Mouse (Mus musculus) thymus, adult 2 months (tissue): Measurements from ENCODE around the gene Syndig1. TPM values are rescaled to one million over a fixed set of nuclear protein-coding genes. Genes with fewer than 3 reads are reported as not detected.

Experiments used
- DNase-seq: peaks from one replicate; pipeline ENCODE4 v3.0.0; 2021
- H3K27ac ChIP-seq: fragments of 200-500 bp; 2 replicates; pipeline ENCODE4 v1.5.1; 2012; ENCODE audit warnings: low read length, control low read depth; ENCODE audit not compliant: control insufficient read depth, insufficient read depth
- H3K27me3 ChIP-seq: fragments of 200-500 bp; 2 replicates; pipeline ENCODE4 v1.6.1; 2012; ENCODE audit warnings: mild to moderate bottlenecking, low read length, moderate library complexity, mixed read lengths; ENCODE audit not compliant: control insufficient read depth, insufficient read depth
- H3K36me3 ChIP-seq: fragments of 200-500 bp; 2 replicates; pipeline ENCODE4 v1.6.1; 2012; ENCODE audit warnings: mild to moderate bottlenecking, low read length, moderate library complexity; ENCODE audit not compliant: control insufficient read depth, insufficient read depth
- H3K4me1 ChIP-seq: fragments of 200-500 bp; replicated peaks from 2 replicates; pipeline ENCODE4 v1.6.1; 2012; ENCODE audit warnings: low read length; ENCODE audit not compliant: control insufficient read depth, insufficient read depth
- H3K4me3 ChIP-seq: fragments of 200-500 bp; 2 replicates; pipeline ENCODE4 v1.5.1; 2012; ENCODE audit warnings: mild to moderate bottlenecking, low read length, control low read depth, moderate library complexity; ENCODE audit not compliant: control insufficient read depth, insufficient read depth
- CTCF ChIP-seq: fragments of 200-500 bp; IDR thresholded peaks from 2 replicates; pipeline ENCODE4 v1.5.1; 2012; ENCODE audit warnings: mild to moderate bottlenecking, control low read depth, low read length, moderate library complexity, borderline replicate concordance; ENCODE audit not compliant: control insufficient read depth, poor library complexity, insufficient read depth; ENCODE audit errors: extremely low read depth
- POLR2A ChIP-seq: fragments of 200-500 bp; IDR thresholded peaks from 2 replicates; pipeline ENCODE4 v1.6.1; 2012; ENCODE audit warnings: mild to moderate bottlenecking, low read length, control low read depth, moderate library complexity; ENCODE audit not compliant: control insufficient read depth, poor library complexity, insufficient read depth; ENCODE audit errors: extremely low read depth
- WGBS: fragments of 180-500 bp; shearing (Covaris S2); methylation state at CpG from one replicate; pipeline ENCODE4 v1.1.7; 2018; 5-methylcytosine and 5-hydroxymethylcytosine counted together
- polyA plus RNA-seq: library from polyadenylated mRNA; depleted of rRNA; stranded (reverse); fragments of >200 nt; gene quantifications from 2 replicates; pipeline ENCODE4 v1.2.3, GENCODE M21; 2012

Gene Syndig1
- polyA plus RNA-seq, 1 experiment: 0.32 TPM

DNA sequence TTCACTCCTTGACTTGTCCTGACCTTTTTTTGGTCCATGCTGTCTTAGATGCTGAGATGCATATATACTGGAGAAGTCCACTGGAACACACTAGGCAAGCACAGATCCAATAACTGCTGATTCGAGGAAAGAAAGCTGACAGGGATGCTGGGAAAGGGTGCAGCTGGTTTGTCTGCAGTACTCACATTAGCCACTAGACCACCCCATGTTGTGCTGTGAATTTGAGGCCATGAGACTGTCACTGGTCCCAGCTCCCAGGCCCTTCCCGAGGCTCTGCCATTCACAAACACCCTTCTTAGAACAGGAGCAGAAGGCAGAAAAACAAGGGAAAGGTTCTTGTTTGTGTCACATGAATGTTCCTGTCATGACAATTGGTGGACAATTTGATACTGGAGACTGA, 8.8 kb upstream of the Syndig1 start:
- WGBS: 41% methylated on average over 2 of the region's 2 CpGs
- TF ChIP-seq CTCF (no peak), POLR2A (no peak)

GRCm38 (mm10) chr2:149829955-149830535, 1.0 kb downstream of the Syndig1 start:
- TF ChIP-seq POLR2A: no peak
- TF ChIP-seq CTCF: no peak
- 5% methylated on average over 26 of the region's 26 CpGs for WGBS
- no peaks in the 10 kb centered on the region for H3K4me1 ChIP-seq
- H3K36me3 ChIP-seq: no peaks in the 10 kb centered on the region
- no peak for DNase-seq
- H3K27ac ChIP-seq: no peak overlapping the region
- no peak overlapping the region for H3K4me3 ChIP-seq
- H3K27me3 ChIP-seq: peaks cover 2% of the 10 kb centered on the region; the same call in 1 of the 2 replicates

More for the DNA sequence above, 8.8 kb upstream of the Syndig1 start:
- Histone ChIP-seq H3K27ac (no peak overlapping the region), H3K27me3 (no peaks in the 10 kb centered on the region), H3K36me3 (no peaks in the 10 kb centered on the region), H3K4me3 (no peak overlapping the region), H3K4me1 (no peaks in the 10 kb centered on the region)
- DNase-seq: no peak

DNA sequence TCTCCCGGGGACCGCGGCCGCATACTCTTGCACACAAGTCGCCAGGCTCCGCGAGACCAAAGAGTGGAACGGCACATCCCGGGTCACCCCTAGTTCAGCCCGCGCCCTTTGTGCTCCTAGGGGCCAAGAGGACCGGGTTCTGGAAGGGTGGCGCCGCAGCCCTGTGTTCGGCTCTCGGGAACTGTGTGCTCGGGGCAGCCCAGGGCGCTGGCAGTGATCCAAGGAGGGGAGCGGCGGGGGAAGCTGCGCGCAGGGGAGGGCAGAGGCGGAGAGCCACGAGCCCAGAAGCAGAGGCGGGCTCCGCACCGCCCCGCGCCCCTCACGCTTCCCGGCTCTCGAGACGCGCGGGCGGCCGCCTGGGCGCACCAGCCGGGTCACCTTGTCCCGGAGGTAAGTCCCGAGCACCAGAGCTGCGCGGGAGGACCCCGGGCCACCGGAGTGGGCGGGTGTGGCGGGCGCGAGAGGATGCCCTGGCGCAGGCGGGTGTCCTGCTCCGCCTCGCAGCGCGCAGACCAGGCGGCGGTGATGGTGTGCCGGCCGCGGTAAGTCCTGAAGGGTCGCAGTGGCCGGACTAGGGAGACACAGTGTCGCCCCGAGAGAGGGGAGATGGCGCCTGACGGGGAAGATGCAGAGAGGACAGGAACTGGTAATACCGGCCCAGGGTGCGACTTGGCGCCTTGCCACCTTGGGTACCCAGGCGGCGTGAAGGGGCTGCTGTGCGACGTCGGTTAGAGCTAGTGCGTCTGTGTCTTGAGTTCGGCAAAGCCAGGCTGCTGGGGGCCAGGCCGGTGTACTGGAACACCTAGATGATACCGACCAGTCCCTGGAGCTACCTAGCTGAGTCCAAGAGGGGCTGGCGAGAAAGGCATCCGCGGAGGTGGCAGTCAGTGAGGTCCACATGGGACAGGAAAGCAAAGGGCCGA, 1.8 kb downstream of the Syndig1 start, which contains the start of gene C530025M09Rik:
Gene C530025M09Rik, minus strand, starts transcription at position 678 of the 923 bp plus-strand sequence.
- Histone ChIP-seq H3K4me1 (no peaks in the 10 kb centered on the region), H3K36me3 (no peaks in the 10 kb centered on the region), H3K27ac (no peak within 1 kb of the TSS), H3K4me3 (no peak within 1 kb of the TSS), H3K27me3 (peaks cover 2% of the 10 kb centered on the region; the same call in 1 of the 2 replicates)
- TF ChIP-seq CTCF (no peak), POLR2A (no peak)
- 5% methylated on average over 81 of the region's 82 CpGs for WGBS
- no peak for DNase-seq

DNA sequence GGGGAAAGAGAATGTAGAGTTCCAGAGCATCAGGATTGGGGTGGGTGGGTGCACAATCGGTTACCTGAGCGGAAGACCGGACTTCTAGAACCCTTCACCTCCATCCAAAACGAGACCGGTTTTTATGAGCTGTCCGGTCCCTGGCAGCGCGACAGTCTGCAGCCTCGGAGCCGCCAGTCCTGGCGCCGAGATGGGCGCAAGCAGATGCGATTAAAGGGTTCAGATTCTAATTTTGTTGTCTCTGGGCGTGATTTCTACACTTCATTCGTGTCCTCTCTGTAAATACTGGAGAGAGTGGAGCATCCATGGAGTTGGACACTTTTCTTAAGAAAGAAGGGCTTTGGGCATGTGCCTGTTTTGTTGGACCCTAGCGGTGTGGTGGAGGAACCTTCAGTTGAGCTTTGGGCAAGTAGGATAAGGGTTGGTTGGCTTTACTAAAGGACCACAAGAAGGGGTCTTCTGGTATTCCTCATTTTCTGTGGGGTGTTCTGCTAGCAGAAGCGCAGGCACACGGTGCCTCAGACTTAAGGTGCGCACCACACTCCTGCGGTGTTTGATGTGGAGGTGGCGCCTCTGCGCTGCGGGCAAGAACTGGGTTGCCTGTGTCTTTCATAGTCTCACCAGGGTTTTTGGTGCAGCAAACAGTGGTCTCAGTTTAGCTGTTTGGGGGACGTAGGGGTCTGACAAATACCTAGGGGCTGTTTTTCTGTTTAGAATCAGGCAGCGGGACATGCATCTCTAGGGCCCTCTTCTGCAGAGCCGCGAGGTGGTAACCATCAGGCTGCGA, 2.6 kb downstream of the Syndig1 start:
- peaks cover 2% of the 10 kb centered on the region; the same call in 1 of the 2 replicates for H3K27me3 ChIP-seq
- no peaks in the 10 kb centered on the region for H3K36me3 ChIP-seq
- no peaks in the 10 kb centered on the region for H3K4me1 ChIP-seq
- H3K27ac ChIP-seq: no peak overlapping the region
- TF ChIP-seq POLR2A: no peak
- no peak for TF ChIP-seq CTCF
- no peak for DNase-seq
- H3K4me3 ChIP-seq: no peak overlapping the region
- WGBS: 10% methylated on average over 29 of the region's 29 CpGs

DNA sequence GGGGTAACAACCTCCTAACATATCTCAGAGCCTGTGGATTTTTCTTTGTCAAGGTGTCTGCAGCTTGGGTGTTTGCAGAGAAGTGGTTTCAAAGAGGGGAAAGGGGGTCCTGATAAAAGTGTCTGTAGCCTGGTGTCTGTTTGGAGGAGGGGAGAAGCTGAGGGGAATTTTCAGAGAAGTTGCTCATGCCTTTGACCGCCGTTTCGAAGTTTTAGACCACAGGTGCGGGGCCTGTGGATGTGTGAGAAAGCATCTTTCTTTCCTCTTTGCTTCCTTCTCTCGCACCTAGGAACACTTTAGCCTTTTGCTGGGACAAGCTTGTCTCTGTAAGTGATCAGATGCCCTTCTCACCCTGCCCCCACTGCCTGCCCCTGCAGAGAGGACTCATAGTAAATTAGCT, 3.3 kb downstream of the Syndig1 start:
- Histone ChIP-seq H3K27ac (no peak overlapping the region), H3K4me3 (no peak overlapping the region), H3K4me1 (no peaks in the 10 kb centered on the region), H3K36me3 (no peaks in the 10 kb centered on the region), H3K27me3 (peaks cover 2% of the 10 kb centered on the region; the same call in 1 of the 2 replicates)
- WGBS: 9% methylated on average over 5 of the region's 5 CpGs
- no peak for DNase-seq
- TF ChIP-seq CTCF: no peak
- no peak for TF ChIP-seq POLR2A

DNA sequence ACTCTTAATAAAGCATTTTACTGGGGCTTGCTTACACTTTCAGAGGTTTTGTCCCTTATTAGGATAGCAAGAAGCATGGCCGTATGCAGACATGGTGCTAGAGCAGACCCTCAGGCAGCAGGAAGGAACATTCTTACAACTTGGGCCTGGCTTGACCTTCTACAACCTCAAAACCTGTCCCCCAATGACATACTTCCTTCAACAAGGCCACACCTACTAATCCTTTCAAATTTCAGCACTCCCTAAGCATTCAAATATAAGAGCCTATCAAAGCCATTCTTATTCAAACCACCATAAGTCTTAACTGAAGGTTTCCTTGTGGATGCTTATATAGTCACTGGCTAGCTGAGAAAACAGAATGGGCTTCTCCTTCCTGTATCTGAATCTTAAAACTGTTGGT, 6.1 kb downstream of the Syndig1 start:
- no peak for DNase-seq
- no peak for TF ChIP-seq POLR2A
- TF ChIP-seq CTCF: no peak
- Histone ChIP-seq H3K36me3 (no peaks in the 10 kb centered on the region), H3K27ac (no peak overlapping the region), H3K27me3 (peaks cover 2% of the 10 kb centered on the region; the same call in 1 of the 2 replicates), H3K4me1 (no peaks in the 10 kb centered on the region), H3K4me3 (no peak overlapping the region)
- 94% methylated on average over 1 of the region's 1 CpGs for WGBS
